Mouse (Mus musculus): ENCODE data around the gene Pde4a.
A peak's percentile ranks its signal among the peaks of the same experiment; 100 is the strongest.
"Not testable (repeated sequence)": the region's sequence is repeated elsewhere in the genome, so short reads cannot be mapped to it uniquely, and the experiment has no call there.

Gene Pde4a

DNA sequence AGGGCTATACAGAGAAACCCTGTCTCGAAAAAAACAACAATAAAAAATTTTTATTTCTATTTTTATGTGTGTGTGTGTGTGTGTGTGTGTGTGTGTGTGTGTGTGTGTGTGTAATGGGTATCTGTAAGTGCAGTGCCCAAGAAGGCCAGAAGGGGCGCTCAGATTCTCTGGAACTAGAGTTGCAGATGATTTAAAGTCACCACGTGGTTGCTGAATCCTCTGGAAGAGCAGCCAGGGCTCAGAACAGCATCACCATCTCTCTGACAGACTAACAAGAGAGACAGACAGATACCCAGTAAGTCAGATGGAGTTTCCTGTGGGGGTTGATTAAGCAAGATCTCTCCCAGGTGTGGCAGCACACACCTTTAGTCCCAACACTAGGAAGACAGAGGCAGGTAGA, 54.3 kb downstream of the Pde4a start:
- DNase-seq (ENCODE audit: low read depth, low spot score) = peak; percentile 16

DNA sequence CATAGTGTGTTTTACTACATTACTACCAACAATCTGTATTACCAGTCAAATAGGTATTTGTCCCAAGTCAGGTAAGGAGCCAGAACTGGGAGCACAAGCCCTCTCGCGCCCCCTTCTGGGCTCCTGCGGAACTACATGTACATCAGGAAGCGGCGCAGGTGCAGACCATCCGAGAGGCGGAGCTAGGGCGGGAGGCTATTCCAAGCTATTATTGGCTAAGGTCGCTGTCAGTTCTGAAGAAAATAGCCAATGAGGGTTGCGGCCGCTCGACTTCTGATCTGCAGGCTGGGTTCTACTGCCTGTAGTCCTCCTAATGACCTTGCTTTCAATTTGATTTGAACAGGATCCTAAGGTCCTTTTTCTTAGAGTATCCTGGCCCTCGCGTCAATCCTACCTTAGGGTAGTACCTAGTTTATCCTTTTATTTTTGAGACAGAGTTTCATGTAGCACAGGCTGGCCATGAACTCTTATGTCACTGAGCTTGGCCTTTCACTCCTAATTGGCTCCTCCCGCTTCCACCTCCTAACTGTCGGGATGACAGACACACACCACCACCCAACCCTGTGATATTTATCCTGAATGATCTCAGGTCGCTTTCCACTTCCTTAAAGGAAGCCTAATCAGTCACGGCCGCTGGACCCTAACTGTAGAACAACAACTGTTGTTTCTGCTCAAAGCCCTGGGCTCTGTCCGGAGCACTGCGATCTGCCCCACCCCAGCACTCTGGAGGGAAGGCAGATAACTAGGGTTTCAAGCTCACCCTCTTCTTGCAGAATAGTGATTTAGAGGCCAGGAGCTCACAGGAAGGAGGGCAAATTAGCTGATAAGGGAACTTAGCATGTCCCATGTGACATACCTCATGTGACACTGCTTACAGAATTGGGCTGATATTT, 55.2 kb downstream of the Pde4a start:
- DNase-seq (ENCODE audit: low read depth, low spot score) = peak; percentile 95

DNA sequence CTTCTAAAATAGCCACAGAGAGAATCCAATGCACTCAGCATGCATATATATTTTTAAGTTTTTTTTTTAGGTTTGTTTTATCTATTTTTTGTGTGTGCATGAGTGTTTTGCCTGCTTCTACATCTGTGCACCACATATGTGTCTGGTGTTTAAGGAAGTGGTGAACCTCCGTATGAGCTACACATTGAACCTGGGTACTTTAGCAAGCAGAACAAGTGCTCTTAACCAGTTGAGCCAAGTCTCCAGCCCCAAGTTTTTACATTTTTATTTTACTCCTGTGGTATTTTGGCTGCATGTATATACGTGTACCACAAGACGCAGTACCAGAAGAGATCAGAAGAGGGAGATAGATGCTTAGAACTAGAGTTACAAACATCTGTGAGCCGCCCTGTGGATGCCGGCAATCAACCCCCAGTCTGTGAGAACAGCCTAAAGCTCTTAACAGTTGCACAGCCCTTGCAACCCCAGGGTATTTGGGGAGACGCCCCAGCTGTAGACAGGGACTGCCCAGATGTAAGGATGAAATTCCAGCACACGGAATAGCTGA, 55.9 kb downstream of the Pde4a start:
- peak; percentile 66 for DNase-seq (ENCODE audit: low read depth, low spot score)

DNA sequence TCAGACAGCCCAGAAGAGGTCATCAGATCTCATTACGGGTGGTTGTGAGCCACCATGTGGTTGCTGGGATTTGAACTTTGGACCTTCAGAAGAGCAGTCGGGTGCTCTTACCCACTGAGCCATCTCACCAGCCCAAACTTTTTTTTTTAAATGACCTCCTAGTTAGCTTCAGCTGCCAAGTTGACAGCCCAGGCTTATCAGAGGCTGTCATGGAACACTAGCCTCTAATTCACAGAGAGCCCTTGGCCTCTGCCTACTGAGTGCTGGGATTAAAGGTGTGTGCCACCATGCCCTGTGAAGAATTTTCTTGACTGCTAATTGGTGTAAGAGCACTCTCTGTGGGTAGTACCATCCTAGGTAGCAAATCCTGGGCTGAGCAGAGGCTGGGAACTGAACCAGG, 58.0 kb downstream of the Pde4a start:
- not testable (repeated sequence) for DNase-seq (ENCODE audit: low read depth, low spot score)

DNA sequence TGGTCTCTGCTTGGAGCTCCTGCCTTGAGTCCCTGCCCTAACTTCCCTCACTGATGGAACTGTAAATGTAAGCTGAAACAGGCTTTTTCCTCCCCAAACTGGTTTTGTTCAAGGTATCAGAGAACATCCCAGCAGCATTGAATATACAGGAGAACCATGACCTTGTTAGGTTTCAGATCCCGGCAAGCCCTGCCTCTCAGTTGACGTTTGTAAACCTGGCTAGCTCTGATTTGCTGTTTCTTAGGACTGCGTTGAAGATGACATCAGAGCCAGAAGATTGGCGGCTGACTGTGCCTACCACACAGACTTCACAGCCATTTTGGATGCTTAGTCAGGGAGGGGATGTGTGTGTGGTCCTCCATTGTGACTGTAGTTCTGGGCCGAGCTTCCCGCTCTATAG, 58.4 kb downstream of the Pde4a start:
- DNase-seq (ENCODE audit: low read depth, low spot score) = no peak

DNA sequence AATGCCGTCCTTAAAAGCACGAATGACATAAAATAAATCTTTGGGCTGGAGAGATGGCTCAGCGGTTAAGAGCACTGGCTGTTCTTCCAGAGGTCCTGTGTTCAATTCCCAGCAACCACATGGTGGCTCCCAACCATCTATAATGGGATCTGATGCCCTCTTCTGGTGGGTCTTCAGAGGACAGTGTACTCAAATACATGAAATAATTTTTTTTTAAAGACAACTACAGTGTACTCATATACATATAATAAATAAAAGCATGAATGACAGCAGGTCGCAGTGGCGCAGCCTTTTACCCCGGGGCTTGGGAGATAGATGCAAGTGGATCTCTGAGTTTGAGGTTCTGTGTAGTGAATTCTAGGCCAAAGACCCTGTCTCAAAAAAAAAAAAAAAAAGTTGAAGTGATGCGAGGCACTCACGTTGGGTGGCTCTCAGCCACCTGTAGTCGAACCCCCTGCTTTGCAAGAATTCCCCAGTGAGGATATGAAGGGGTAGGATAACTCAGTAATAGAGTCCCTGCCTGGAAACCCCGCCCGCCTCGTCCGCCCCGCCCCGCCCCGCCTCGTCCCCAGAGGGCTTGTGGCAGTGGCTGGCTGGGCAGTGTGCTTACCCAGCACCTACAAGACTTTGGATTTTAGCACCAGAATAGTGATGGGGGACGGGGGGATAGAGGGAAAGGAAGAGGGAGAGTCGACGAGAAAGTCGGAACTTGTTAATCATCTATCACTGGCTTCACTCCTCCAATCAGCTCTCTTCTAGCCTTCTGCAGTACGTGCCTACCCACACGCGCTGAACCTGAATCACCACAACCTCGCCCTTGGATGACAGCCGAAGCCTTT, 59.3 kb downstream of the Pde4a start:
- DNase-seq (ENCODE audit: low read depth, low spot score) = no peak

DNA sequence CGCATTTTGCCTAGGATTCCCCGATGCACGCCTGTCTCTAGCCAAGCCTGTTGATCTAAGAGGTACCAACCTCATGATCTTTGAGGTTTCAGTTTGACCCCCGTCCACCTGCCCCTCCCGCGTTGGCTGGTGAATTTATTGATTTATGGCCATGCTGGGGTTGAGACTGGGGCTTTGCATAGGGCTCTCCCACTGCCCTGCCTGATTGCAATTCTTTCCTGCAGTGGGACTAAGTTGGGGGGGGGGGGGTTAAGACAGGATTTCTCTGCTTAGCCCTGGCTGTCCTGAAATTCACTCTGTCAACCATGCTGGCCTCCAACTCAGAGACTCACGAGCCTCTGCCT, 59.9 kb downstream of the Pde4a start:
- DNase-seq (ENCODE audit: low read depth, low spot score) = no peak

DNA sequence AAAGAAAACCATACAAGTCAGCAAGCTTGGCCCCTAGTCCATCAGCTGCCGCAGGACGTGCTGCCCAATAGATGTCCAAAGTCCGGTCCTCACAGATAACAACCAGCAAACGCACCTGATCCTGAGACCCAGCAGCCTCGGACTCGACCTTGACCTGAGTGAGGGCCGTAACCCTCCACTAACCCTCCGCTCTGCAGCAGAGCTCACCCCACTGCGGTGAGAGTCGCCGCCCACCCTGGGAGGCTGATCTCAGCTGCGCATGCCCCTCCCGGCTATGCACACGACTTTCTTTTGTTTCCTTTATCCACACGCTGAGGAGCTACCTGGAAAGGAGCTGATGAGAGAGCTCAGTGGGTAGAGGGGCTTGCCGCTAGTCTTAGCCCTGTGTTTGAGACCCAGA, 61.8 kb downstream of the Pde4a start:
- no peak for DNase-seq (ENCODE audit: low read depth, low spot score)

DNA sequence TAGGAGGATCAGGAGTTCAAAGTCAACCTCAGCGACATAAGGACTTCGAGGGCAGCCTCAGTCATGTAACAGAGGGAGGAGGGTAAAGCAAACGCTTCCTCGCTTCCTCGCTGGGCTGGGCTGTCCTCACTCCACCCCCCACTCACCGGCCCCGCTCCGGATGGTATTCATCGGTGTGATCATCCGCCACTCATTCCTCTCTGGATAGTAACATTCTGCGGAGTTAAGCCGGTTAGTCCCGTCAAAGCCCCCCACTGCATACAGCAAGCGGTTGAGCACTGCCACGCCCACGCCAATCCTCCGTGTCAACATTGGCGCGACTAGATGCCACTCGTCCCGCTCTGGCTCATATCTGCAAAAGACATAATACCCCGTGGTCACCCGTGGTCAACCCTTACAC, 66.0 kb downstream of the Pde4a start:
- no peak for DNase-seq (ENCODE audit: low read depth, low spot score)

DNA sequence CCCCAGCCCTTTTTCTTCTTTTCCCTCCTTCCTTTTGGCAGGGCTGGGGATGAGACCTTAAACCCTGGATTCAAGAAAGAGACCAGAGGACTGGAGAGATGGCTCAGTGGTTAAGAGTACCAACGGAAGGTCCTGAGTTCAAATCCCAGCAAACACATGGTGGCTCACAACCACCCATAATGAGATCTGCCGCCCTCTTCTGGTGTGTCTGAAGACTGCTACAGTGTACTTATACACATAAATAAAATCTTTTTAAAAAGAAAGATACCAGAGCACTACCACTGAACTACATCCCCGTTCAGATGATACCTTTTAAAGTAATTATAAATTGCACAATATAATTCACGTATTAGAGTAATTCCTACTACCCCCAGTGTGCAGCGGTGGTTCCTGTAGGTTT, 67.4 kb downstream of the Pde4a start:
- no peak for DNase-seq (ENCODE audit: low read depth, low spot score)

DNA sequence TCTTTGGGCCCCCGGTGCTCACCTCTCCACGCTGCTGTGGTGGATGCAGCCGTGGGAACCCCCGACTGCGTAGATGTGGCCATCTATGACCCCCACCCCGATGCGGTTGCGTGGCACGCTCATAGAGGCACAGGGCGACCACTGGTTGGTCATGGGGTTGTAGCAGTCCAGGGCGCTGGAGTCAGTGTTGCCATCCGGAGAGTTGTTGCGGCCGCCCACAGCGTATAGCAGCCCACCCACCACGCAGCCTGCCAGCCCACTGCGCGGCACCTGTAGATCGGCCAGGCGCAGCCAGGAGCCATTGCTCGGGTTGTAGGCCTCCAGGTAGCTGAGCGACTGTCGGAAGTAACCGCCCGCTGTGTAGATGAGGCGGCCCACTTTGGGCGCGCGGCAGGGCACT, 67.9 kb downstream of the Pde4a start:
- DNase-seq (ENCODE audit: low read depth, low spot score) = no peak

DNA sequence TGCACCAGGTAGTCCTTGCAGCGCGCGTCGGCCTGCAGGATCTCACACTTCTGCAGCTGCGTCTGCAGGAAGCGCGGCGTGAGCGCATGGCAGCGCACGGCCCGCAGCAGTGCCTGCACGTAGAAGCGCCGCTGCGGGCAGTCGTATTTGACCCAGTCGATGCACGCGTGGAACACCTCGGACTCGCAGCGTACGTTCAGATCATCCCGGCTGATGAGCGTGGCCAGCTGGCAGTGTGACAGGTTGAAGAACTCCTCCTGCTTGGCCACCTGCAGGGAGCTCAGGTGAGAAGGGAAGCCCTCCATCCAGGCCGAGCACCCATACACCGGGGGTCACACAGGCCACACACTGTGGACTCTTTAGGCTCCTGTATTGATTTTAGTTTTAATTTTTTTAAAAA, 68.3 kb downstream of the Pde4a start:
- DNase-seq (ENCODE audit: low read depth, low spot score) = no peak

DNA sequence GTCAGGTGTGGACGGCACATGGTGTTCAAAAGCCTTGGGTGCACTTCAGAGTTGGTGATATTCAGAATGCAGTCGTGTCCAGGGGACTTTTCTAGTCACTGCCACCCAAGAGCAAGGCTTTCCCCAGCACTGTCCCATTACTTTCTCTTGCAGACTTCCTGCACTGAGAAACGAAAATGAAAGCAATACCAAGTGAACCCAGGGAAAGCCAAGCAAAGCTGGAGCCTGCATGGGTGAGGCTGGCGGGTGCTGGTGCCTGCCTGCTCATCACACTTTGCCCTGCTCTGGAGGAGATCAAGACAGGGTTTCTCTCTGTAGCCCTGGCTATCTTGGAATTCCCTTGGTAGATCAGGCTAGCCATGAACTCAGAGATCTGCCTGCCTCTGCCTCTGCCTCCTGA, 69.8 kb downstream of the Pde4a start:
- DNase-seq (ENCODE audit: low read depth, low spot score) = no peak

DNA sequence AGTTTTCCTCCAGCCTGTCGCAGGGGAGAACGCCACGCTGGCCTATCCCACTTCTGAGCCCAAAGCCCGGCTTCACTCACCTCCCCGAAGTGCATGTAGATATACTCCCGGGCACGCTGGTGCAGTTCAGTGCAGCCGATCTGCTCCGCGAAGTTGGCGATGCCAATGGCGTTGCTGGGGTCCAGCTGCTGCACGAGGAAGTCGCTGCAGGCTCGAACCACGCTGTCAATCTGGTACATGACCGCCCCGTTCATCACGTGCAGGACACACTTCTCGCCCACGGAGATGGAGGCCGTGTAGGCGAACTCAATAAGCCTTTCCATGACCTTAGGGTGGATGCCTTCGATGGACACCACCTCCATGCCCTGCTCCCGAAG, 71.5 kb downstream of the Pde4a start:
- DNase-seq (ENCODE audit: low read depth, low spot score) = no peak

DNA sequence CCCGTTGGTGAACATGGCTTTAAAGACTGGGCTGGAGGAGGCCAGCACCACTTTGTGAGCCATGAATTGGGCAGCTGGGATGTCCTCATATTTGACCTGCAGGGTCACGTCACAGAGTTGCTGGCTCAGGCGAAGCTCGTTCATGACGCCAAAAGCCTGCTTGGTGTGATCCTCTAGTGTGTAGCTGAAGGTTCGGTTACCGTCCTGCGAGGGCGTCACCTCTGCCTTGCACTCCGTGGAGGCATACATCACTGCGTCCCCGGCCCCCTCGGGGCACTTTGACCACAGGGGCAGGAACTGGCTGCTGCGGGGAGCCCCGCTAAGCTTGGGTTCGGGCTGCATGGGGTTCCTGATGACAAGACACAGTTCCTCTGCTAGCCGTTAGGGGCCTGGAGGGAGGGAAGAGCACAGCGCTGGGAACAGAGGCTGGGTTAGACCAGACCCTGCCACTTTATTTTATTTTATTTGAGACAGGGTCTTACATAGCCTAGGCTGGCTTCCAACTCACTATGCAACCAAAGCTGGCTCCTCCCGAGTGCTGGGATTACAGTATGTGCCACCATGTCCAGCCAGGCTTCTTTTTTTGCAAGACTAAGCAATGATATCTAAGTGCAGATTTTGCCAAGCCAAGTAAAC, 72.0 kb downstream of the Pde4a start:
- peak; percentile 33 for DNase-seq (ENCODE audit: low read depth, low spot score)

DNA sequence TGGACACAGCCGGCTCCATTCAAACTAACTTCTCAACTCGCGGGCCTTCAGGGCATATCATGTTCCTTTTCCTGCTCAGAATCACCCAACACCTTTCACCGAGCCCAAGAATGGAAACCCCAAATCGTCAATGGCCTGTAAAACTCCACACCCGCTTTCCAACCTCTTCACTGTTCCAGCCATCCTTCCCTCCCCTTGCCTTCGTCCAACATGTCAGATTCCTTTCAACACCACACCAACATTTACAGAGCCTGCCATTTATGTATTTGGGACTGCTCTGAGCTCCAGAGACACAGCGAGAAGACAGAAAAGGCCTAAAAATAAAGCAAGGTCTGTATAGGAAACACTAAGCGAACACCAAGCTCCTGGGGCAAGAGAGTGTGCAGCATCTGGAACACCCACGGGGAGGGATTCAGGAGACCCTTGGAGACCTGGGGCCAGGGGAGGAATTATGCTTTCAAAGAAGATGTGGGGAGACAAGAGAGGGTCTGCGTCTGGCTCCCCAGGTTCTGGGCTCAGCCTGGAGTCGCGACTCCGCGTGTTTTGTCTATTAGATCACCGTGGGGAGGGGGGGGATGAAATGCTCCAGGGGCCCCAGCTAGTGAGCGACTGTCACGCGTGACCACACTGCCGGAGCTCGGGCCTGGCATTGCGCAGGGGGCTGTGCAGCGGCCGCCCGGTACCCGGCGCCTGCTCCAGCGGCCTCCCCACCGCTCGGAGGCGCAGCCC, 72.7 kb downstream of the Pde4a start:
- no peak for DNase-seq (ENCODE audit: low read depth, low spot score)

DNA sequence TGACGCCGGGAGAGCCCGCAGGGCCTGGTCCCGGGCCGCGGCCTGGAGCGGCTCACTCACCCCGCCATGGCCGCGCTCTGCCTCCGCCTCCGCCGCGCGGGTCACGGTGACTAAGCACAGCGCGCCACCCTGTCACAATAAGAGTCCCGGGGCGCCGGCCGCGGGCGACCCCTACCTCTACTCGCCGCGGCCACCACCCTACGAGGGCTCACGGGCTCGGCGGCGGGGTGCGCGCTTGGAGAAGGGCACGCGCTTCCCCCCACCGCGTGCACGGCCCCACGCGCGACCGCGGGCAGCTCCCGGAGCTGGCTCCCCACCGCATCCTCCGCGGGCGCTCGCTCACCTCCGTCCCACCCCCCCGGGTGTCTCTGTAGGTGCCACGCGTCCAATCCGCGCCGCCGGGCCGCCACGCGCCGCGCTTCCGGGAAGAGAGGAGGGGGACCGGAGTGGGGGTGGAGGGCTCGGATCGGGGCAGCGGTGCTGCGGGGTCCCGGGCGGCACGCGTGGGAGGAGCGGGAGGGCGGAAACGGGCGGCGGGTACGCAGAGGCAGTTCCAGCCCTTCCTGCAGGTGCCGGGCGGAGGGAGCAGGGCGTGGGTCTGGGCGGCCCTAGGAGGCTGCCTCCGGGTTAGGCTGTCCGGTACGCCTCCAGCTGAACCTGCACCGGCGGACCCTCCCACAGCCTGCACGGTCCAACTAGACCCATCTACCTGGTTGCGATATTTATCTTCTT, 73.4 kb downstream of the Pde4a start, which contains the start of gene Keap1:
Gene Keap1 (minus strand): TSS at position 629 of the 732 bp plus-strand sequence.
- DNase-seq (ENCODE audit: low read depth, low spot score) = peak; percentile 71

DNA sequence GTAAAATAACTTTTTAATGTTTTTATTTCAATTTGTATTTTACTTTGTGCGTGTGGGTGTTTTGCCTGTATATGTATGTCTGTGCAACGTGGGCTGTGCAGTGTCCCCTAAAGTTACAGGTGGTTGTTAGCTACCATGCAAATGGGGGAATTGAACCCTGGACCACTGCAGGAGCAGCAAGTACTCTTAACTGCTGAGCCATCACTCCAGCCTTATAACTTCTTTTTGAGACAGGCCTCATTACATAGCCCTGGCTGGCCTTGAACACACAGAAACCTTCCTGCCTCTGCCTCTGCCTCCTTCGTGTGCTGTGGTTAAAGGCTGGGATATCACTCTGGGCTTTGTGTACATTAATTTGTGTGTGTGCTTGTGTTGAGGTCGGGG, 73.9 kb downstream of the Pde4a start:
- DNase-seq (ENCODE audit: low read depth, low spot score) = peak; percentile 26

DNA sequence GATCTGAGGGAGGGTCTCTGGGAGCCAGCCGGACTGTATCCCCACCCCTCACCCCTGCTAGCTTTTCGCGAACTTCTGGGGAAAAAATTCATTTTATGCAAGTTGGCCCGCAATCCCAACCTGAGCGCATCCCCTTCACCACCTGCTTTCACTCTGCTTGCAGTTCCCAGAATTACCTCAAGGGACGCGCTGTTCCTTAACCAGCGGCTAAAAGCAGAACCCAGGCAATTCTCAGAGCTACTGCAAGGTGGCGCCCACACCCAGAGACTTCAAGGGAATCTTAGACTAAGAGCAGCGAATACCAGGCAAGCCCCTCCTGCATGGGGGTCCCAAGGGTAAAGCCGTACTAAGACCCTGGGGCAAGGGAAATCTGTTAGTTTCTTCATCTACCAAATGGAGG, 75.8 kb downstream of the Pde4a start:
- DNase-seq (ENCODE audit: low read depth, low spot score) = peak; percentile 83

DNA sequence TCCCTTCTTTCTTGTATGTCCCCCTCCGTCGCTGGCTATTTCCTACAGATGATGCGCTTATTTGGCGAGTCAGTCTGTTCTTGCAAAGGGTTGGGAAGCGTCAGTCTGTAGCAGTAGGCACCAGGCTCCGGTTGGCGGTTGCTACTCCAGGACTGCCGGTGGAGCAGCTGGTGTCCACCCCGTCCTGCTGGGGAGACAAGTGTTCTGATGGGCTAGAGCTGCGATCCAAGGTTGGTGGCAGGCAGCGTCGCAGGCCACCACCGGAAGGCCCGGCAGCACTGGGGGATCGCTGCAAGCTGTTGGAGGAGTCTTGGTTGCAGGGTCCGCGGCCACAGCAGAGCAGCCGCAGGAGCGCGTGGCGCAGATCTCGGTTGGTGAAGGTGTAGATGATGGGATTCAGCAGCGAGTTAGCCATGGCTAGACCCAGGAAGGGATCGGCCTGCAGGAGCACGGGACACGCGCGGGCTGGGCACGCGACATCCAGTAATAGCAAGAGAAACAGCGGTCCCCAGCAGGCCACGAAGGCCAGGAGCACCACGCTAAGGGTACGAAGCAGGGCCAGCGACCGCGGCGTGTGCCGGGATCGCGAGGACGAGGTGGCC, 78.4 kb downstream of the Pde4a start:
- DNase-seq (ENCODE audit: low read depth, low spot score) = no peak
